Mouse (Mus musculus): ENCODE measurements around the gene Gm21834.

Gm21834 gene

GRCm38 (mm10) chr17:57742119-57742518 is at the start of gene Gm21834:
Gene Gm21834 (minus strand): TSS chr17:57742219.
- DNase-seq (ENCODE audit: low read depth, low spot score): no peak

DNA sequence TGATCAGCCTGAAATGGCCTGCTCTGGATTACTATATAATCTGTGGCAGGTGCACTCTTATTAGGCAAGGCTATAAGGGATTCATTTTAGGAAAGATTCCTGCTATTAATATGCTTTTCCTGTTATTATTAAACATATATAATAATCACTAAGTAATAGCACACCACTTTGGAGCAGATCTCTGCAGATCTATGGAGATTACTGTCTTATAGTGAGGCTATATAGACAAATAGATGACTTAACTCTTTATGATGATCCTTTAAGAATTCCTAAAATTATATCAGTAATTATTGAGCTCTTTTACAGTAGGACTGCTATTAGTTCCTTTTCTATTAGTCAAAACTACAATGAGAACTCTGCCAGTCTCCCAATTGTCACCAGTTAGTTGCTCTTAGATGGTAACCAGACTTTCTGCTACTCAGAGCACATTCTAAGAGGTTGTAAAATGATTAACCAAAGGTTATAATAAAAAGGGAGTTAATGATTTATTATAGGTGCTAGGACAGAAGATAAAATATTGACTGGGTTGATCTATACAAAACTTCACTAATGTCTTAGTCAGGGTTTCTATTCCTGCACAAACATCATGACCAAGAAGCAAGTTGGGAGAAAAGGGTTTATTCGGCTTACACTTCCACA is 46.3 kb upstream of the Gm21834 start:
- no peak for DNase-seq (ENCODE audit: low read depth, low spot score)

- DNase-seq (ENCODE audit: low read depth, low spot score): no peak
Observed at GRCm38 (mm10) chr17:57770904-57771303, 28.9 kb upstream of the Gm21834 start.

GRCm38 (mm10) chr17:57768622-57769610 is 26.9 kb upstream of the Gm21834 start, which contains the start of gene Cntnap5c:
Gene Cntnap5c (plus strand): TSS chr17:57769570.
- no peak for DNase-seq (ENCODE audit: low read depth, low spot score)

DNA sequence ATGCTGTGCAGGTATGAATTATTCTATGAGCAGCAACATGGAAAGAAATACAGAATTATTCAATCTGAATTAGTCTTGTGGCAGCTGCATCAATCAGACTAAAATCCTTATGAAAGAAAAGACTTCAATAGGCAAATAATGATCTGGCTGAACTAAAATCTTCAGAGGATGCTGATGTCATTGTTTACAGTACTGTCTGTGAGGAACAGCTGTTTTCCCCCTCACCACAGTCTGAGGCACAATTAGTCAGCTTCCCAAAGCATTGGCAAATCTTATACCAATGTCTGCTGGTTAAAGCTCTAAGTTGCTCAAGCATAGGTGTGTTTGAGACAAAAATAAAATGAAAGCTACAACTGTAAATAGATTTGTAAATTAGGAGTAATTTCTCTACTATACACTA is 25.3 kb upstream of the Gm21834 start:
- DNase-seq (ENCODE audit: low read depth, low spot score): no peak

DNA sequence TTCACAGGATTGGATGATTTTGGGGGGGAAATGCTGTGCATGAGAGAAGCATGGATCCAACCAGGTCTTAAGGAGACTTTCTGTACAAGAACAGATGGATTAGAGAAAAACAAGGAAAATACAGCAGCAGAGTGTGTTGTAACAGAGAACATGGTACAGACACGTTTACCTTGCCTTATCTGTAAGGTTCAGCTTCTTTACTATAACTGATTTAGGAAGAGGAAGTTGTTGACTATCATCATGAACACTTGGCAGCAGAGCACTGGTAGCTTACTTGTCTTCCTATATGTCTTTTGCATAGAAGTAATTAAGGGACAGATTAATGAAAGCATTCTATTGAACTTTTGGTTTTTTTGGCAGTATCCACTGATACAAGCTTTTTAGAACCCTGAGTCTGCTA is 16.0 kb upstream of the Gm21834 start:
- no peak for DNase-seq (ENCODE audit: low read depth, low spot score)

DNA sequence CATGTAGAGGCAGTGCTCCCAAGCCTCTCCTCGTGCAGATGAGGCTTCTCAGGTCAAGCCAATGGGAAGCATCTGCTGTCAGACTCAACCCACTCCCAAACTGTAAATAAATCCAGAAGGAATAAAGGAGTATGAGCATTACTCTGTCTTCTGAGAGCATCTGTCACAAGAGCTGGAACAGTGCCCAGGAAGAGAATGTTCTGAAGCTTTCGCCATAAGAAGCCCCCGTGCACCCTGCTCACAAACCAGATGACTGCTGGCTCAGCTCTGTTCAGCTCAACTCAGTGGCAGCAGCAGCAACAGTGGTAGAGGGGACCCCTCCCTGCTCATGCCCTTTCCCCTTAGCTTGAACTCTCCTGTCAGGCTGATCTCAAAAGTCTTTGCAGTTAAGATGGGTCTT is 47.2 kb downstream of the Gm21834 start:
- DNase-seq (ENCODE audit: low read depth, low spot score): no peak

Data from skeletal muscle tissue, adult 2 months (tissue).